ENCODE assay signal across 14 mouse cellular contexts in genomic region chr13:110127613-110128258, GRCm38 (mm10).
DNase-seq lines count a peak whose midpoint lies in the region; ATAC-seq lines count a peak whose summit lies in the region.
"Had no signal": no experiment of that assay in that cellular context is flagged by ENCODE, and none has a peak within 500 bp of the region (broad histone marks: within the 10 kb centered on the region; RNA-seq: fewer than 3 reads in every experiment).

No protein-coding gene starts in this region.

- H3K27ac ChIP-seq in heart, embryonic 11.5 days (ENCODE audit: low read depth, low read length): no peak overlapping the region
- peak overlapping the region; percentile 83 for H3K27ac ChIP-seq in hindbrain, embryonic 13.5 days
- peak overlapping the region; percentile 84 for H3K27ac ChIP-seq in neural tube, embryonic 15.5 days (replicated peaks)
- H3K27ac ChIP-seq: heart, embryonic 10.5 days; limb, embryonic 13.5 days; stomach, embryonic 15.5 days had no signal

- H3K4me2 ChIP-seq in heart, embryonic 11.5 days: no peak overlapping the region
- peak overlapping the region; percentile 20; the same call in 1 of the 2 replicates for H3K4me2 ChIP-seq in hindbrain, embryonic 13.5 days
- peak overlapping the region; percentile 39 for H3K4me2 ChIP-seq in neural tube, embryonic 15.5 days
- H3K4me2 ChIP-seq: limb, embryonic 13.5 days; stomach, embryonic 15.5 days had no signal

- no peaks in the 10 kb centered on the region for H3K27me3 ChIP-seq in heart, embryonic 11.5 days (ENCODE audit: control insufficient read depth, insufficient read depth, low read length)
- H3K27me3 ChIP-seq in hindbrain, embryonic 13.5 days: no peaks in the 10 kb centered on the region
- H3K27me3 ChIP-seq in neural tube, embryonic 15.5 days (replicated peaks): no peaks in the 10 kb centered on the region
- H3K27me3 ChIP-seq: limb, embryonic 13.5 days; stomach, embryonic 15.5 days had no signal

- no peak for ATAC-seq in heart, embryonic 11.5 days (replicated peaks; ENCODE audit: insufficient number of reproducible peaks, low FRiP score, low TSS enrichment)
- ATAC-seq in hindbrain, embryonic 13.5 days (ENCODE audit: low FRiP score): peak; percentile 73
- ATAC-seq in neural tube, embryonic 15.5 days (ENCODE audit: low FRiP score): peak; percentile 85
- no peak for ATAC-seq in monocyte, adult 5-6 weeks (replicated peaks; ENCODE audit: insufficient number of reproducible peaks, low FRiP score, low TSS enrichment, poor library complexity, severe bottlenecking)
- ATAC-seq: liver, postnatal 0 days had no signal

- no peaks in the 10 kb centered on the region for H3K36me3 ChIP-seq in heart, embryonic 11.5 days (ENCODE audit: control insufficient read depth, insufficient read depth, low read length)
- no peaks in the 10 kb centered on the region for H3K36me3 ChIP-seq in hindbrain, embryonic 13.5 days
- H3K36me3 ChIP-seq in neural tube, embryonic 15.5 days: no peaks in the 10 kb centered on the region
- H3K36me3 ChIP-seq: heart, embryonic 10.5 days; limb, embryonic 13.5 days; stomach, embryonic 15.5 days had no signal

- DNase-seq in heart, adult 11 months: peak; percentile 73
- peak; percentile 13 for DNase-seq in retina, adult 2 months (ENCODE audit: low read depth, low spot score)
- DNase-seq in retina, embryonic 14.5 days (ENCODE audit: low spot score): no peak
- DNase-seq in spleen, adult 18-20 months: no peak
- DNase-seq: cerebellum, postnatal 36 days; kidney, adult 8-10 months; liver, postnatal 0 days had no signal

- no peak overlapping the region for H3K9ac ChIP-seq in heart, embryonic 11.5 days (ENCODE audit: low read depth, low read length)
- H3K9ac ChIP-seq in hindbrain, embryonic 13.5 days: peak overlapping the region; percentile 26
- peak overlapping the region; percentile 23; the same call in 1 of the 2 replicates for H3K9ac ChIP-seq in neural tube, embryonic 15.5 days (replicated peaks)
- H3K9ac ChIP-seq: limb, embryonic 13.5 days; liver, postnatal 0 days; stomach, embryonic 15.5 days had no signal

- H3K9me3 ChIP-seq in heart, embryonic 11.5 days (replicated peaks; ENCODE audit: control insufficient read depth, low read length): no peaks in the 10 kb centered on the region
- no peaks in the 10 kb centered on the region for H3K9me3 ChIP-seq in hindbrain, embryonic 13.5 days
- H3K9me3 ChIP-seq in neural tube, embryonic 15.5 days (replicated peaks): no peaks in the 10 kb centered on the region
- H3K9me3 ChIP-seq: heart, embryonic 10.5 days; limb, embryonic 13.5 days; stomach, embryonic 15.5 days had no signal

- no peaks in the 10 kb centered on the region for H3K4me1 ChIP-seq in heart, embryonic 11.5 days (ENCODE audit: control insufficient read depth, insufficient read depth, low read length)
- H3K4me1 ChIP-seq in hindbrain, embryonic 13.5 days (replicated peaks): peaks cover 20% of the 10 kb centered on the region
- H3K4me1 ChIP-seq in neural tube, embryonic 15.5 days: peaks cover 17% of the 10 kb centered on the region
- H3K4me1 ChIP-seq: heart, embryonic 10.5 days; stomach, embryonic 15.5 days had no signal

- H3K4me3 ChIP-seq in heart, embryonic 11.5 days (ENCODE audit: low read depth, low read length): no peak overlapping the region
- no peak overlapping the region for H3K4me3 ChIP-seq in hindbrain, embryonic 13.5 days
- H3K4me3 ChIP-seq in neural tube, embryonic 15.5 days (replicated peaks): peak overlapping the region; percentile 8; the same call in 1 of the 2 replicates
- H3K4me3 ChIP-seq: heart, embryonic 10.5 days; limb, embryonic 13.5 days; stomach, embryonic 15.5 days had no signal

- WGBS in heart, embryonic 11.5 days (ENCODE audit: insufficient replicate concordance): 70% methylated on average over 12 of the region's 12 CpGs
- 55% methylated on average over 12 of the region's 12 CpGs for WGBS in hindbrain, embryonic 13.5 days
- WGBS in neural tube, embryonic 15.5 days: 33% methylated on average over 12 of the region's 12 CpGs

Comparison
In these comparisons a context has a peak if more than half of its experiments do, and no peak if none do; other contexts are left out.
1. DNase-seq: peak in heart, adult 11 months (single experiment) and retina, adult 2 months (single experiment); none in retina, embryonic 14.5 days (single experiment) and spleen, adult 18-20 months (0 of 2).
2. ATAC-seq: peak in hindbrain, embryonic 13.5 days (single experiment) and neural tube, embryonic 15.5 days (single experiment); none in heart, embryonic 11.5 days (single experiment) and monocyte, adult 5-6 weeks (single experiment).